Mouse (Mus musculus) kidney, postnatal 14 days (tissue): Measurements from ENCODE around the gene Dnal4.

Source experiments
- DNase-seq: peaks from one replicate; pipeline ENCODE4 v3.0.0; 2022; ENCODE audit warnings: mixed read lengths

Dnal4 gene

GRCm38 (mm10) chr15:79798591-79798990 is 20.9 kb upstream of the Dnal4 start:
- no peak for DNase-seq

- DNase-seq, result no peak
Measured at GRCm38 (mm10) chr15:79797680-79798079, 20.0 kb upstream of the Dnal4 start.

- no peak for DNase-seq
Measured at GRCm38 (mm10) chr15:79797096-79797495, 19.4 kb upstream of the Dnal4 start.

GRCm38 (mm10) chr15:79796256-79796655 is 18.6 kb upstream of the Dnal4 start:
- DNase-seq, result no peak

GRCm38 (mm10) chr15:79794173-79794572 is 16.5 kb upstream of the Dnal4 start:
- no peak for DNase-seq

GRCm38 (mm10) chr15:79793076-79793475 is 15.4 kb upstream of the Dnal4 start:
- no peak for DNase-seq

- DNase-seq, result no peak
Measured at GRCm38 (mm10) chr15:79792455-79792854, 14.8 kb upstream of the Dnal4 start.

GRCm38 (mm10) chr15:79791502-79791901 is 13.9 kb upstream of the Dnal4 start:
- DNase-seq, result peak; percentile 75

GRCm38 (mm10) chr15:79790905-79791304 is 13.3 kb upstream of the Dnal4 start:
- no peak for DNase-seq

GRCm38 (mm10) chr15:79790111-79790510 is 12.5 kb upstream of the Dnal4 start:
- DNase-seq, result no peak

- no peak for DNase-seq
Measured at GRCm38 (mm10) chr15:79787815-79788214, 10.2 kb upstream of the Dnal4 start.

- DNase-seq, result no peak
Measured at GRCm38 (mm10) chr15:79785056-79785455, 7.4 kb upstream of the Dnal4 start.

- no peak for DNase-seq
Measured at GRCm38 (mm10) chr15:79775662-79776061, 2.0 kb downstream of the Dnal4 start.

- DNase-seq, result peak; percentile 98
Measured at GRCm38 (mm10) chr15:79774117-79775027, 3.3 kb downstream of the Dnal4 start.

- DNase-seq, result no peak
Measured at GRCm38 (mm10) chr15:79770629-79771240, 6.9 kb downstream of the Dnal4 start.

GRCm38 (mm10) chr15:79768302-79768701 is 9.3 kb downstream of the Dnal4 start:
- no peak for DNase-seq

- no peak for DNase-seq
Measured at GRCm38 (mm10) chr15:79767327-79767961, 10.2 kb downstream of the Dnal4 start.

GRCm38 (mm10) chr15:79766586-79767071 is 11.0 kb downstream of the Dnal4 start:
- no peak for DNase-seq

- DNase-seq, result no peak
Measured at GRCm38 (mm10) chr15:79766168-79766567, 11.5 kb downstream of the Dnal4 start.

- DNase-seq, result peak; percentile 78
Measured at GRCm38 (mm10) chr15:79765361-79765760, 12.3 kb downstream of the Dnal4 start.

- no peak for DNase-seq
Measured at GRCm38 (mm10) chr15:79764539-79765267, 12.9 kb downstream of the Dnal4 start.

GRCm38 (mm10) chr15:79763601-79764246 is 13.9 kb downstream of the Dnal4 start:
- DNase-seq, result no peak
